Mouse (Mus musculus): ENCODE data around the gene Ptpn1.

DNA sequence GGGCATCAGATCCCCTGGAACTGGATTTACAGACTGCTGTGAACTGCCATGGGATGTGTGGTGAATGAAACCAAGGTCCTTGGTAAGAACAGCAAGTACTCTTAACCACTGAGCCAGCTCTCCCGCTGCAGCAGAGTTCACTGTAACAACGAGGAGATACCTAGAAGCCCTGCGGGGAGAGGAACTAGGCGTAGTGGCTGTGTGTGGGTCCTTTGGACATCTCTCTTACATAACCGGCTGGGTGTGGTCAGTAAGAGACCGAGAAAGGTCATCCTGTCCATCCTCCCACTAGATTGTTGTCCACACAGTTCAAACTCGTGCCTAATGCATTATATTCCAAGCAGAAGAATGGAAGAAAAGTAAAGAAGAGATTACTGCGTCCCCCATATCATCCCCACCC, 10.0 kb upstream of the Ptpn1 start:
- no peak for TF ChIP-seq CTCF (IDR thresholded peaks at IDR 0.05; ENCODE audit: low read depth, low read length)
- no peak for TF ChIP-seq POLR2AphosphoS5 (IDR thresholded peaks at IDR 0.05; ENCODE audit: insufficient replicate concordance, low read depth, low read length)

Data from G1E (cell line).